Mouse (Mus musculus) embryo, embryonic 9.5 days (tissue): ENCODE results near the gene Plagl1.

Source experiments
- DNase-seq: peaks from one replicate; pipeline ENCODE4 v3.0.0-alpha.2; 2017; ENCODE audit errors: extremely low spot score

Plagl1 gene

GRCm38 (mm10) chr10:13135276-13135675 is 75.0 kb downstream of the Plagl1 start:
- DNase-seq, result no peak

- DNase-seq, result no peak
Measured at GRCm38 (mm10) chr10:13135751-13136150, 75.4 kb downstream of the Plagl1 start.

- no peak for DNase-seq
Measured at GRCm38 (mm10) chr10:13137906-13138305, 77.6 kb downstream of the Plagl1 start.

DNA sequence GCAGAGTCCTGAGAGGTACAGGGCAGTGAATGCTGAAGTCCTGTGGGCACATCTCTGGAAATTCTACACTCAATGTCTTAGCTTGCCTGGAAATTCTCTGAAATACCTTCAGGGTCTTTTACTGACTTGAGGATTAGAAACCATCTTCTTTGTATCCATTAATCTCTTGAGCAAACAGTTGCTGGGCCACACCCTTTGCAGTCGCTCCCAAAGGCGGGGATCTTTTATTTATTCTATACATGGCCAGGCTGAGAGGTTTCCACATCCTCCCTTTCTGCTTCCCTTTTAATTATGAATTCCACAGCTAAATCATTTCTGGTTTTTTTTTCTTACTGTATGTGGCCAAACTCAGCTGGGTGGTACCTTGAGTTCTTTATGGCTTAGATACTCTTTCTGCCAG is 80.1 kb downstream of the Plagl1 start:
- no peak for DNase-seq

DNA sequence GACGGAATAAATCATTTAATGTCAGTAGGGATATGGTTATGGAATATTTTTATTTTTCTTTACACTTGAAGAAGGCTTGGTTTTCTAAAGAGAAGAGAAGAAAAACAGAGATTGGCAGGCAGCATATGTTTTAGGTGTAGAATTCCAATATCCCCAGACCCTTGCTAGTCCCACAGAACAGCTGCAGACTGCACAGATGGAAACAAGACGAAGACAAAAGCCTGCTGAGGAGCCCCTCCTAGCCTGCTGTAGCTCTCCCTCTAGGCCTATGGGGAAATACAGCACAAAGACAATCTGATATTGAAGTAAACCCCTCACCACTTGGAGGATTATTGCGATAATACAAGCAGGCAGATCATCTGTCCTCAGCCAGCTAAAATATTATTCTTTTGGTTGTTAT is 90.1 kb downstream of the Plagl1 start:
- DNase-seq, result no peak

- DNase-seq, result no peak
Measured at GRCm38 (mm10) chr10:13151353-13151752, 91.0 kb downstream of the Plagl1 start.

- no peak for DNase-seq
Measured at GRCm38 (mm10) chr10:13152811-13153364, 92.6 kb downstream of the Plagl1 start.

DNA sequence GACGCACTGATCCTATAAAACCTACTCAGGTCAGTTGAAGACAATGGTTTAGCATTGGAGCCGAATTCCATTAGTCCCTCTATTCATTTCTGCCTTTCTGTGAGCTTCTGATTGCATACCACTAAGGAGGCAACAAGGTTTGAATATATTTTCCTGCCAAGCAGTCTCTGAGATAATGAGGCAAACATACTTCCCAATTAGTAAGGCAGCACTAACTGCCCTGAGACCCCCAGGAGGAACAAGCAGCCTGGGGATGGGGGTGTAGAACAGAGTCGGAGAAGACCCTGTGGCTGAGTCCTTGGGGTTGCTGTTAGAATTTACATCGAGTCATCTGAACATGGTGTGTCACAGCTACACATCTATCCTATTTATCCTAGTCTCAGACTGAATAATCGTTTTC is 95.1 kb downstream of the Plagl1 start:
- no peak for DNase-seq

- no peak for DNase-seq
Measured at GRCm38 (mm10) chr10:13160913-13161312, 100.6 kb downstream of the Plagl1 start.

GRCm38 (mm10) chr10:13162031-13162430 is 101.7 kb downstream of the Plagl1 start:
- no peak for DNase-seq

- no peak for DNase-seq
Measured at GRCm38 (mm10) chr10:13168461-13168860, 108.2 kb downstream of the Plagl1 start.

DNA sequence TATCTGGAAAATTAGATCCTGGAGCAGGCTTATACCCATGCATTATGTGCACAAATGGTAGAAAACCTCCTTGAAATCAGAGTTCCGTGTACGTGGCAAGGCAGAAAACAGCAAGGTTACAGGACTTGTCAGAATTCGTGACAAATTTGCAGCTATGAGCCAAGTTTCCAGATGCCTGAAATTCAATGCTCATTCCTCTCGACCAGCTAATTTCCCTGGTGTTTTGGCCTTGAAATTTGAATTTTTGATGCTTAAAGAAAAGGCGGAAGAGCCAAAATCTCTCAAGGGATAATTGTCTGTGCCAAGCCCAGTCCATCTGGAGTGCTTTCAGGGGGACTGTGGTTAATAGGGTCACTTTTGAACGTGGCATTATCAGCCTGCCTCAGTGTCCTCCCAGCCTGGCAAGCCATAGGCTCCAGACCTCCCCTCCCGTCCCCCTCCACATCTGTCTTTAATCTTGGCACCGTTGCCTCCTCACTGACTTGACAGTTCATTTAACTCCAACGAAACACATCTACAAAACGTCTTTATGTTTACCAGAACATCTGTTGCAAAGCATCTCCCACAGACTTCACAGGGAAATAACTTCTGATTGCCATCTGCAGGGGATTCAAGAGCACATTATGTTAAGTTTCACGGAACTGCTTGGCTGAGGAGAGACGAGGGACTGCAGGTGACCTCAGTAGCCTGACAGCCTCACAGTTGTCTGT is 110.6 kb downstream of the Plagl1 start:
- DNase-seq, result peak; percentile 45

DNA sequence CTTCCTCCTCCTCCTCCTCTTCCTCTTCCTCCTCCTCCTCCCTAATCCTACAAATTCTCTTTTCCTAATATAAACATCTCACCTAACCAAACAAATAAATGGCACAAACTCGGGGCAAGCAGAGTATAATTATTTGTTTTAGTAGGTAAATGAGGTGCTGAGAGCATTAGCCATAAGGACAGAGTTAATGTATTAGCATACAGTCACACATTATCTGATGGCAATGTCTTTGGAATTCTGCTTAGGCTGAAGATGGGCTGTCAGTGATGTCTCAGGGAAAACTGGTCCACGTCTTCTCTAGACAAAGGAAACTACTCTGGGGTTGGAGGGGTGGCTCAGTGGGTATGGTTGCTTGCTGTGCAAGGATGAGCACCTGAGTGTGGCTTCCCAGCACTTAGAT is 111.2 kb downstream of the Plagl1 start:
- DNase-seq, result no peak

- no peak for DNase-seq
Measured at GRCm38 (mm10) chr10:13172798-13173221, 112.5 kb downstream of the Plagl1 start.

- DNase-seq, result no peak
Measured at GRCm38 (mm10) chr10:13175866-13176265, 115.6 kb downstream of the Plagl1 start.

- DNase-seq, result no peak
Measured at GRCm38 (mm10) chr10:13177973-13178624, 117.8 kb downstream of the Plagl1 start, which contains the start of gene Zc2hc1b. Gene Zc2hc1b, minus strand, starts transcription at chr10:13178023.

DNA sequence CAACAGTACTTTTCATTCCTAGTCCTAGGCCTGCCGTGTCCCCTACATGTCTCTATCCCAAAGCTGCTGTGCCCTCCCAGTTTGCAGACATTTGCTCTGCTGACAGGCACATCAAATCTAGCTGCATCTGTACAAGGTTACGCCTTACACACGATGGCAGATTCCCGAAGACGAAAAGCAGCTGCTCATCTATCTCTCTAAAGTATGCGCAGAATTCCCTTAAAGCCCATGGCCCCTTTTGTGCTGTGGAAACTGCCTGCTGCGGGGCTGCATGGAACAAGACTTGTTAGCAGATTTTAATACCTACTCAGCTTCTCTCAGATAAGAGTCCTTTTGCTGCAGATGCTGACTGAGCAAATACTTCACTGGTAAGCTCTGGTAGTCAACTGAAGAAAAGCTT is 119.9 kb downstream of the Plagl1 start:
- no peak for DNase-seq
